Mouse (Mus musculus) induced T-regulatory cell, adult 2 months (primary cell): Measurements from ENCODE around the gene Adcy4.

Experiments
- DNase-seq: peaks from one replicate; pipeline ENCODE4 v3.0.0-alpha.2; 2012; ENCODE audit warnings: low read depth

Gene Adcy4

GRCm38 (mm10) chr14:55783958-55784235 is at the start of gene Adcy4:
TSS of gene Adcy4 (minus strand) at chr14:55784095.
- DNase-seq, result no peak

- no peak for DNase-seq
Measured at GRCm38 (mm10) chr14:55833126-55833525, 49.2 kb upstream of the Adcy4 start.

DNA sequence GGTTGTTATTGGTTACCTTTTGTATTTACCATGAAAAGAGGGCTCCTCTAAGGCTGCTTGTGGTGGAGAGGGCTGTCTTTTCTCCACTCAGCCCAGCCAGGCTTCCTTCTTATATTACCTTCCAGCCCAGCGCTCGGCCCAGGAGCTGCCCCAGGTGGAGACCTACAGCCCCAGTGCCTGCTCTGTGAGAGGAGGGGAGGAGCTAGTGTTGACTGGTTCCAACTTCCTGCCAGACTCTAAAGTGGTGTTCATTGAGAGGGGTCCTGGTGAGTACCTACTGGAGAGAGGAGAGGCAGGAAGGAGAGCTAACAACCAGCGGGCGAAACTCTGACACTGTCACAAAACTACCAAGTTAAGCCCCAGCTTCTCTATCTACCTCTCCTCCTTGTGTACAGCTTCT is 46.4 kb upstream of the Adcy4 start:
- DNase-seq, result no peak

DNA sequence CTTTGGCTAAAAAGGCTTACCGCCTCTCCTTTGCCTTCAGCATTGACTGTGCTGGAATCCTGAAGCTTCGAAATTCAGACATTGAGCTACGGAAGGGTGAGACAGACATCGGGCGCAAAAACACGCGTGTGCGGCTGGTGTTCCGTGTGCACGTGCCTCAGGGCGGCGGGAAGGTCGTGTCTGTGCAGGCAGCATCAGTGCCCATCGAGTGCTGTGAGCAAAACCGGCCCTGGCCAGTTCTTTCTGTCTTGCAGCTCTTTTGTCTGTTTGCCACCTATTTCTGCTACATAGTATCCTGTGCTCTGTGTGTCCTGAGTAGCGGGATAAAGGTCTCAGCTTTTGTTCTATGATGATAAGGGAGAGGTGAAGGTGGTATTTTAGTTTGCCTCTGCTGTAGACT is 46.0 kb upstream of the Adcy4 start:
- no peak for DNase-seq

DNA sequence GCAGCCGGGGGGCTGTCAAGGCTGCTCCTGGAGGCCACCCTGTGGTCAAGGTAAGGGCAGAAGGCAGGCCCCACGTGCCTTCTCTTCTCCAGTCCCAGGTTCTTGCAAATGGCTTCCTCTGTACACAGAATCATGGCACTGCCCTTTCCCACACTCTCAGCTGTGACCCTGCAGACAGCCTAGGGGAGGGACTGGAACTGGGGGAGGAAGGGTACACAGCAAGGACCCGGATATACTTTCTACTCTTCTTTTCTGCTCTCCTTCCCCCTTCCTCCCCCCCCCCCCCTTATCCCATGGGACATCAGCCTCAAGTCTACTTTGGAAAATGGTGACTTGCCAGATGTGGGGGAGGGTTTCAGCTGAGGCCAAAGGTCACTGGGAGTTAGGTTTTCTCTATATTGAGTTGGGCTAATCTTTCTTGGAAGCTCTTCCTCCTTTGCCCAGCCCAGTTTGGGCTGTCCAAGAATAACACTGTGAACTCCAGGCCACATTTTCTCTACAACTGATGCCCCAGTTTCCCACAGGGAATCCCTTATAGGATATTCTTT is 44.9 kb upstream of the Adcy4 start:
- DNase-seq, result no peak

- no peak for DNase-seq
Measured at GRCm38 (mm10) chr14:55826551-55827340, 42.9 kb upstream of the Adcy4 start.

DNA sequence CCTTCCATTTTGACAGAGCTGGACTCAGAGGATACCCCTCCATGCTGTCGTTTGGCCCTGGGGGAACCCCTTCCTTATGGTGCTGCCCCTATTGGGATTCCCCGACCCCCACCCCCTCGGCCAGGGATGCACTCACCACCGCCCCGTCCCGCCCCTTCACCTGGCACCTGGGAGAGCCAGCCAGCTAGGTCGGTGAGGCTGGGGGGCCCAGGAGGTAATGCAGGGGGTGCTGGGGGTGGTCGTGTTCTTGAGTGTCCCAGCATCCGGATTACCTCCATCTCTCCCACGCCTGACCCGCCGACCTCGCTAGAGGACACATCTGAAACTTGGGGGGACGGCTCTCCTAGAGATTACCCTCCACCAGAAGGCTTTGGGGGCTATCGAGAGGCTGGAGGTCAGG is 42.2 kb upstream of the Adcy4 start:
- no peak for DNase-seq

GRCm38 (mm10) chr14:55825216-55826051 is 41.5 kb upstream of the Adcy4 start:
- peak; percentile 32 for DNase-seq

DNA sequence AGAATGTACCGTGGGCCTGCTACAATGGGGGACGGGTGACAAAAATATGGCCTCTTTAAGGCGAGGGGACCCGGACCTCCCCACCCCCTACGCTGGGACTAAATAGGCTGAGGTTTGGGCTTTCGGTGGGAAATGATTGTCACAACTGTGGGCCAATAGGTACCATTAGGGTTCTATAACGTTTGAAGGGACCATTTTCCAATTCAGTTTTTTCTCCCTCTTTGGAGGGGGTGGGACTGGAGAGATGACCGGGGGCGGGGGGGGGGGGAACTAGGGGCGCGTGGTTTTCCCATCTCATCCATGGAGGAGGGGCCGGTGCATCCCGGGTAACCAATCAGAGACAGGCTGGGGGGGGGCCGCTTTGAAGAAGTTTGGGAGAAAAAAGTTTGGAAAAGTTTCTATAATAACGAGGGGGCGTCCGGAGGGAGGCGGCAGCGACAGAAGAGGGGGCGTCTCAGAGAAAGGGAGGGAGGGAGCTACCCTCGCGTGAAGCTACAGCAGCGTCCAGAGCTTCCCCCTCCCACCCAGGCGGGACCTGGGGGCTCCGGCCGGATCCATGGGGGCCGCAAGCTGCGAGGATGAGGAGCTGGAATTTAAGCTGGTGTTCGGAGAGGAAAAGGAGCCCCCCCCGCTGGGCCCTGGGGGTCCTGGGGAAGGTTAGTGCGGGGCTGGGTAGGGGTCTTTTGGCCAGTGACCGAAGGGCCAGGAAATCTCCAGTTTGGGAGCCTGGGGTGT is 40.8 kb upstream of the Adcy4 start:
- DNase-seq, result no peak

DNA sequence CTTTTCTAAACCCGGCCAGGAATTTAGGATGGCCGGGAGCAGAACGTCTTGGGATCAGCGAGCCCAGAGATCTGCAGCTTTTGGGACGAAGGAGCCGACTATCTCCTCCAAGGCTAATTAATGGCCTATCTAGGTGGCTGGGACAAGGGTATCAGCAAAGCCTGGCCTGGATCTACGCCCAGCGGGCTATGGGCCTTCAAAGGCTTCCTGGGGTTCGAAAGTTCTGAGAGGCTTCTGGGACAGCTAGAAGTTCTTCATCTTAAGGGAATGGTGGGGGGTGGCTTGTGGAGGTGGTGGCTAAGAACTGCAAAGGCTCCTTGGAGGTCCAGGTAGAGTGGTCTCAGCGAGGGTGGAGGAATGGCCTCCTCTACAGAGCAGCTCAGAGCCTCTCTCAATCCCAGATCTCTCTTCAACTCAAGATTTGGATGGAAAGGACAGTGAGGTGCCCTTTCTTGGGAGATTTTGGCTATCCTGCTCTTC is 40.1 kb upstream of the Adcy4 start:
- no peak for DNase-seq

GRCm38 (mm10) chr14:55822991-55823762 is 39.3 kb upstream of the Adcy4 start, which contains the start of gene Nfatc4:
TSS of gene Nfatc4 (plus strand) at chr14:55823144.
- DNase-seq, result peak; percentile 22

DNA sequence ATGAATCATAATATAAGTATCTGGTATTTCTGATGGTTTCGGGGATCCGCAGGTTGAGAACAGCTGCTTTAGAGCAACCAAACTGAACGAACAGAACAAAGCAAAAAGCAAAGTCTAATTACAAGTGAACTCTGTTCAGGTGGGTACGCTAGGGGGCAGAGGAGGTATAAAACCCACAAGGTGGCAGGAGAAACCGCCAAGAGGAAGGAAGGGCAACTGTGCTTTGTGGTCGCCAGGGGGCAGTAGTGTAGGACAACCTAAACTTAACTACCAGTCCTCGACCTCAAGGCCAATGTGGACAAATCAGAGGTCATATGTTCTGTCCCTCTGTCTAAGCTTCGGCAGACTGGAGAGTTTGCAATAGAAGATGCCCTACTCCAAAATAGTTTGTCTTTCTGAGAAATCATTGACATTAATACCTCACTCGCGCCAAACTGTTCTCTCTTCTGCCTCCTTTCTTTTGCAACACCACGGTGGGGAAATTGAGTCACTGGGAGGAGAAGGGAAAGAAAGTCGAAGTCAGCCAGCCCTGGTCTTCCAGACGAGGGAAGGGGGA is 38.6 kb upstream of the Adcy4 start:
- DNase-seq, result peak; percentile 87

DNA sequence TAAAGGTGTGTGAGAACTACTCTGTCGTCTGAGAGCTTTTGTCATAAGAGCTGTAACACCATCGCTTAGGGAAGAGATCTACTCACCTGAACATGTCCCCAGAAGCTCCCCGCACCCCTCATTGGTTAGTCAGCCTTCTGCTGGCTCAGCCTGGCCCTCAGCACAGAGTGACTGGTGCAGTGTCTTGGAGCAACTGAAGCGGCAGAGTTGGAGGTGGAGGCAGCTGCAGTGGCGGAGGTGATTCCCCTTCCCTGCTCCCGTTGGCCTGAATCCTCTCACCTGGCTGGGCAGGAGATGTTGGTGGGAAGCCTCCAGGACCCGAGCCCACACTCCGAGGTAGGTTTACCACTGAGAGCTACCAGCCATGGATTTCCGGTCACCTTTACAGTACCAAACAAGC is 36.7 kb upstream of the Adcy4 start:
- DNase-seq, result no peak

GRCm38 (mm10) chr14:55819845-55820405 is 36.0 kb upstream of the Adcy4 start:
- DNase-seq, result no peak

DNA sequence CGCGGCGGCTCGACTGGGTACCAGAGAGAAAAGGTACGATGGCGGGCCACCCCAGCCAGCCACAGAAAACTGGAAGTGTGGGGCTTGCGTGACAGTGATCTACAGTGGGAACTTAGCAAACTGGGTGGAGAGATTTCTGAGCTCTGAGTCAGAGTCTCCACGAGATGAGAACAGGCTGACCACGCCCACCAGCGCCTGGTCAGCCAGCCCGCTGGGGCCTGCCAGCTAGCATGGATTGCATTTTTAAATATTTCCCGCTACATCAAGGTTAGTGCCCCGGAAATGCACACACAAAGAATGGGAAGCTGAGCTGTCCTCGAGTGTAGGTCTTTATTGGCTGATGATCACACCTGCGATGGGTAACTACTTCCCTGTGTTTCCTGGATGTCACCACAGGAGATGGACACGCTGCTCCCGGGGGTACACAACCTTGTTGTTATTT is 31.4 kb upstream of the Adcy4 start:
- peak; percentile 17 for DNase-seq

DNA sequence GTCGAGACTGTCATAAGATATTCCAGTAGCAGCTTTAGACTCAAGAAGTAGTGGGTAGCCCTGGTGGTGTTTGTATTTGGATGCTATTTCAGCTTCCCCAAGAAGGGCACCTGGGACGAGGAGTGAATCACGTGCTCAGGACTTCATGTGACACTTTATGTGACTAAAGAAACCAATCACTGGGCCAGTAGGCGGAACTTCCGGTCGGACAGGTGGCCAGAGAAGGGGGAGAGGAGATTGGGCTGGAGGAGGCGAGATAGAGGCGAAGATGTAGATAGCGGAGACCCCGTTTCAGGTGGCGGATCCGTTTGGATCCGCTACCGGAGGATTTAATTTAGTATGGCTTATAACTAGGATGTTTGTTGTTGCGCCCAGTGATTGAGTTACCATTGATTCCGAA is 31.0 kb upstream of the Adcy4 start:
- DNase-seq, result peak; percentile 45

DNA sequence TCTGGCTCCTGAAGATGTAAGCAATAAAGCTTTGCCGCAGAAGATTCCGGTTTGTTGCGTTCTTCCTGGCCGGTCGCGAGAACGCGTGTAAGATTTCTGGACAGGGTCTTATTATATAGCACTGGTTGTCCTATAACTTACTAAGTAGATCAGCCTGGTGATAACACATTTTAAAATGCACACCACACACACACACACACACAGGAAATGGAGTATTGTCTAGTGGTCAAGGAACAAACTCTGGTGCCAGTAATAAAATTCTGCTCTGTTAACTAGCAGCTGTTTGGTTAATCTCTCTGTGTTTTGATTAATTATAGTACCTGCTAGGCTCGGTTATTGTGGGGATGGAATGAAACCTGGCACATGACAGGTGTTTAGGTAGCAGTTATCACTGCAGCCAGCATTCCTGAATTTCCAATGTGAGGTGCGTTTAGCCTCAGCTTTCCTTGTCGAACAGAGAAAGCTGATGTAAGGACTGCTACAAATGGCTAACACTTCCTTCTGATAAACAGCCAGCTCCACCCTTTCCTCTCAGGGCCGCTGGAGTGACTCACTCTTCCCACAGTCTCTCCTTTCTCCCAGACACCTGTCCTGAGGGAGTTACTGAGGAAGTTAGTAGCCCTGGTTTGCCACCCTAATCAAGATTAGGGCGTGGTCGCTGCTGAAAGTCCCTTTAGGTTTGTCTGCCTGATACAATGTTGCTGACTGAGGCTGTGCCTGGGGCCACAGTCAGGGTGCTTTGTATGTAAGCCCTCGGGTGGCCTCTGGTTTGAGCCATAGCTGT is 11.7 kb upstream of the Adcy4 start:
- DNase-seq, result no peak

DNA sequence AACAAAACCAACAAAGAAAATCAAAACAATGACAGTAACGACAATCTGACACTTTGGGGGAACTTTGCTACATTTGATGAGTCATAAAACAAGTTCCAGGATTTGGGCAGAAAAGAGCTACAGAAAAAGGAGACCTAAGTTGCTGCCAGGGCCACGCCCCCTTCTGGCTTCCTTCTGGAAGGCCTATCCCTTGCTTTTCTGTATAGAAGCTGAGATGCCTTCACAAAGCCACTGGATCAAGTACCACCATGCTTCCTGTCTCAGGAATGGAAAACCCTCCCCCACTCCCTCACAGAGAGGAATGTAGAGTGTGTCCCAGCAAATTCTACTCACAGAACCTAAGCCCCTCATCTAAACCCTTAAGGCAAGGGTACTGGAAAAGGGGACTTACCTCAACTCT is 10.1 kb upstream of the Adcy4 start:
- peak; percentile 19 for DNase-seq

DNA sequence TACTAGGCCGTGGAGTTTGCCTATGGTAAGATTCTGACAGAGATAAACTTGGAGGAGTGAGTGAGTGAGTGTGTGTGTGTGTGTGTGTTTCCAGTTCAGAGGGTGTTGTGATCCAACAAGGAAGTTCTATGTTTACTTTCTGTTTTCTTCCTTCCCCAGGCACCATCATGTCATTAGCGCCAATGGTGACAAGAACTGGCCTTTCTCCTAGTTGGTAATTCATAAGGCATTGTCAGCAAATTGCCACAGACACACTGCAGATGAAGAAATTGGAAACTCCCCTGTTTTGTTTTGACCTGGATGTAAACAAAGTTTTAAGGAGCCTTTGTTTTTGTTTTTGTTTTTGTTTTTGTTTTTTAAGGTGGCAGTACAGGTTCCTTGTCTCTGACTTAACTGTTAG is 9.6 kb upstream of the Adcy4 start:
- DNase-seq, result peak; percentile 20
